Mouse (Mus musculus) intestine, embryonic 14.5 days (tissue): ENCODE measurements at regions not wholly inside any gene's neighbourhood (a gene's known extent, or its start where the extent isn't known, plus 50 kb on each side); places are given as distances from the start of the nearest gene placed in this dataset.

Experiments used
- ATAC-seq: fragments of 200-750 bp; cut with Nextera tagmentation; replicated peaks from 2 replicates; pipeline ENCODE4 v1.8.0; 2017; ENCODE audit warnings: low read depth, moderate number of reproducible peaks, moderate TSS enrichment, moderate library complexity; ENCODE audit not compliant: low FRiP score, low TSS enrichment
- DNase-seq: peaks from one replicate; pipeline ENCODE4 v3.0.0-alpha.2; 2018; ENCODE audit warnings: low spot score
- H3K27ac ChIP-seq: fragments of 300-500 bp; sonication (generic); 2 replicates; pipeline ENCODE4 v1.5.1; 2014; ENCODE audit warnings: low read depth, mild to moderate bottlenecking, control low read depth
- H3K27me3 ChIP-seq: fragments of 300-500 bp; sonication (generic); replicated peaks from 2 replicates; pipeline ENCODE4 v1.6.1; 2014; ENCODE audit warnings: low read length, control low read depth; ENCODE audit not compliant: control insufficient read depth, insufficient read depth
- H3K36me3 ChIP-seq: fragments of 300-500 bp; sonication (generic); 2 replicates; pipeline ENCODE4 v1.6.1; 2014; ENCODE audit warnings: low read length, control low read depth; ENCODE audit not compliant: control insufficient read depth, insufficient read depth
- H3K4me1 ChIP-seq: fragments of 300-500 bp; sonication (generic); replicated peaks from 2 replicates; pipeline ENCODE4 v1.6.1; 2014; ENCODE audit warnings: low read length, control low read depth, mixed read lengths; ENCODE audit not compliant: control insufficient read depth, insufficient read depth
- H3K4me2 ChIP-seq: fragments of 300-500 bp; sonication (generic); 2 replicates; pipeline ENCODE4 v1.6.1; 2014; ENCODE audit warnings: low read length
- H3K4me3 ChIP-seq: fragments of 300-500 bp; sonication (generic); 2 replicates; pipeline ENCODE4 v1.5.1; 2014; ENCODE audit warnings: low read depth, low read length, control low read depth, mixed read lengths
- H3K9ac ChIP-seq: fragments of 300-500 bp; sonication (generic); 2 replicates; pipeline ENCODE4 v1.6.1; 2014; ENCODE audit warnings: mild to moderate bottlenecking, low read length
- H3K9me3 ChIP-seq: fragments of 300-500 bp; sonication (generic); 2 replicates; pipeline ENCODE4 v1.6.1; 2016; ENCODE audit warnings: low read length, control low read depth; ENCODE audit not compliant: control insufficient read depth
- WGBS: fragments of 180-500 bp; shearing (Covaris S2); extraction: QIAGEN DNeasy Blood & Tissue Kit; methylation state at CpG from one replicate; pipeline ENCODE4 v1.1.7; 2014; 5-methylcytosine and 5-hydroxymethylcytosine counted together

GRCm38 (mm10) chr1:23462411-23462810 lies 64.8 kb upstream of the Ogfrl1 start:
- H3K36me3 ChIP-seq, result no peaks in the 10 kb centered on the region
- ATAC-seq, result no peak
- DNase-seq, result no peak
- H3K9me3 ChIP-seq, result no peaks in the 10 kb centered on the region
- H3K4me2 ChIP-seq, result no peak overlapping the region
- H3K9ac ChIP-seq, result no peak overlapping the region
- H3K4me3 ChIP-seq, result no peak overlapping the region
- 87% methylated on average over 3 of the region's 3 CpGs for WGBS
- H3K27me3 ChIP-seq, result no peaks in the 10 kb centered on the region
- no peak overlapping the region for H3K27ac ChIP-seq
- no peaks in the 10 kb centered on the region for H3K4me1 ChIP-seq

GRCm38 (mm10) chr1:23464081-23464480 lies 66.5 kb upstream of the Ogfrl1 start:
- 68% methylated on average over 3 of the region's 3 CpGs for WGBS
- ATAC-seq (no peak), DNase-seq (no peak)
- Histone ChIP-seq H3K27ac (no peak overlapping the region), H3K27me3 (no peaks in the 10 kb centered on the region), H3K4me1 (no peaks in the 10 kb centered on the region), H3K4me2 (no peak overlapping the region), H3K36me3 (no peaks in the 10 kb centered on the region), H3K9ac (no peak overlapping the region), H3K4me3 (no peak overlapping the region), H3K9me3 (no peaks in the 10 kb centered on the region)

GRCm38 (mm10) chr1:23466340-23466739 lies 68.8 kb upstream of the Ogfrl1 start:
- Histone ChIP-seq H3K27ac (no peak overlapping the region), H3K9me3 (no peaks in the 10 kb centered on the region), H3K27me3 (no peaks in the 10 kb centered on the region), H3K9ac (no peak overlapping the region), H3K36me3 (no peaks in the 10 kb centered on the region), H3K4me1 (no peaks in the 10 kb centered on the region), H3K4me2 (no peak overlapping the region), H3K4me3 (no peak overlapping the region)
- WGBS, result 59% methylated on average over 7 of the region's 7 CpGs
- DNase-seq (no peak), ATAC-seq (no peak)

GRCm38 (mm10) chr1:23467405-23467804 lies 69.8 kb upstream of the Ogfrl1 start:
- no peak for DNase-seq
- WGBS, result 89% methylated on average over 2 of the region's 2 CpGs

GRCm38 (mm10) chr1:23480776-23481320 lies 83.3 kb upstream of the Ogfrl1 start:
- WGBS, result 84% methylated on average over 5 of the region's 5 CpGs
- ATAC-seq (no peak), DNase-seq (no peak)
- no peak overlapping the region for H3K9ac ChIP-seq
- H3K4me2 ChIP-seq, result no peak overlapping the region
- no peaks in the 10 kb centered on the region for H3K9me3 ChIP-seq
- no peaks in the 10 kb centered on the region for H3K36me3 ChIP-seq
- no peak overlapping the region for H3K27ac ChIP-seq
- H3K4me1 ChIP-seq, result no peaks in the 10 kb centered on the region
- no peaks in the 10 kb centered on the region for H3K27me3 ChIP-seq
- no peak overlapping the region for H3K4me3 ChIP-seq

More at GRCm38 (mm10) chr1:23467405-23467804, 69.8 kb upstream of the Ogfrl1 start:
- Histone ChIP-seq H3K27me3 (no peaks in the 10 kb centered on the region), H3K9ac (no peak overlapping the region), H3K4me1 (no peaks in the 10 kb centered on the region), H3K9me3 (no peaks in the 10 kb centered on the region), H3K4me2 (no peak overlapping the region), H3K36me3 (no peaks in the 10 kb centered on the region), H3K27ac (no peak overlapping the region), H3K4me3 (no peak overlapping the region)
- no peak for ATAC-seq

- Histone ChIP-seq H3K36me3 (no peaks in the 10 kb centered on the region), H3K4me2 (no peak overlapping the region), H3K4me1 (no peaks in the 10 kb centered on the region), H3K27me3 (no peaks in the 10 kb centered on the region), H3K9ac (no peak overlapping the region), H3K27ac (no peak overlapping the region), H3K9me3 (no peaks in the 10 kb centered on the region), H3K4me3 (no peak overlapping the region)
- ATAC-seq, result no peak
- 30% methylated on average over 1 of the region's 1 CpGs for WGBS
- no peak for DNase-seq
Measured at GRCm38 (mm10) chr1:23484566-23484965, 87.0 kb upstream of the Ogfrl1 start.

- no peak overlapping the region for H3K4me3 ChIP-seq
- no peaks in the 10 kb centered on the region for H3K4me1 ChIP-seq
- 74% methylated on average over 3 of the region's 3 CpGs for WGBS
Measured at GRCm38 (mm10) chr1:23485150-23485775, 87.7 kb upstream of the Ogfrl1 start.

GRCm38 (mm10) chr1:23487031-23487430 lies 89.5 kb upstream of the Ogfrl1 start:
- Histone ChIP-seq H3K27ac (no peak overlapping the region), H3K4me2 (no peak overlapping the region), H3K9me3 (no peaks in the 10 kb centered on the region), H3K27me3 (no peaks in the 10 kb centered on the region), H3K9ac (no peak overlapping the region), H3K4me1 (no peaks in the 10 kb centered on the region), H3K36me3 (no peaks in the 10 kb centered on the region), H3K4me3 (no peak overlapping the region)
- DNase-seq (no peak), ATAC-seq (no peak)

More at GRCm38 (mm10) chr1:23485150-23485775, 87.7 kb upstream of the Ogfrl1 start:
- ATAC-seq, result no peak
- DNase-seq, result no peak
- no peak overlapping the region for H3K4me2 ChIP-seq
- H3K9ac ChIP-seq, result no peak overlapping the region
- no peaks in the 10 kb centered on the region for H3K36me3 ChIP-seq
- H3K27me3 ChIP-seq, result no peaks in the 10 kb centered on the region
- H3K9me3 ChIP-seq, result no peaks in the 10 kb centered on the region
- no peak overlapping the region for H3K27ac ChIP-seq

GRCm38 (mm10) chr1:23490640-23491039 lies 93.1 kb upstream of the Ogfrl1 start:
- no peak for ATAC-seq
- no peak overlapping the region for H3K4me3 ChIP-seq
- no peaks in the 10 kb centered on the region for H3K4me1 ChIP-seq
- no peak overlapping the region for H3K4me2 ChIP-seq
- no peaks in the 10 kb centered on the region for H3K36me3 ChIP-seq
- no peak overlapping the region for H3K27ac ChIP-seq
- no peak for DNase-seq
- no peaks in the 10 kb centered on the region for H3K27me3 ChIP-seq
- no peaks in the 10 kb centered on the region for H3K9me3 ChIP-seq
- WGBS, result 77% methylated on average over 10 of the region's 10 CpGs
- no peak overlapping the region for H3K9ac ChIP-seq
